Mouse (Mus musculus) subcutaneous adipose tissue, adult 2 months (tissue): ENCODE measurements around the gene Actrt3. TPM values are rescaled to one million over a fixed set of nuclear protein-coding genes. Genes with fewer than 3 reads are reported as not detected.

Experiments
- polyA plus RNA-seq: library from polyadenylated mRNA; depleted of rRNA; stranded (reverse); fragments of >200 nt; gene quantifications from 2 replicates; pipeline ENCODE4 v1.2.3, GENCODE M21; 2012; ENCODE audit warnings: low replicate concordance; rRNA removed

Actrt3 gene
- not detected in 2 replicates for polyA plus RNA-seq

DNA sequence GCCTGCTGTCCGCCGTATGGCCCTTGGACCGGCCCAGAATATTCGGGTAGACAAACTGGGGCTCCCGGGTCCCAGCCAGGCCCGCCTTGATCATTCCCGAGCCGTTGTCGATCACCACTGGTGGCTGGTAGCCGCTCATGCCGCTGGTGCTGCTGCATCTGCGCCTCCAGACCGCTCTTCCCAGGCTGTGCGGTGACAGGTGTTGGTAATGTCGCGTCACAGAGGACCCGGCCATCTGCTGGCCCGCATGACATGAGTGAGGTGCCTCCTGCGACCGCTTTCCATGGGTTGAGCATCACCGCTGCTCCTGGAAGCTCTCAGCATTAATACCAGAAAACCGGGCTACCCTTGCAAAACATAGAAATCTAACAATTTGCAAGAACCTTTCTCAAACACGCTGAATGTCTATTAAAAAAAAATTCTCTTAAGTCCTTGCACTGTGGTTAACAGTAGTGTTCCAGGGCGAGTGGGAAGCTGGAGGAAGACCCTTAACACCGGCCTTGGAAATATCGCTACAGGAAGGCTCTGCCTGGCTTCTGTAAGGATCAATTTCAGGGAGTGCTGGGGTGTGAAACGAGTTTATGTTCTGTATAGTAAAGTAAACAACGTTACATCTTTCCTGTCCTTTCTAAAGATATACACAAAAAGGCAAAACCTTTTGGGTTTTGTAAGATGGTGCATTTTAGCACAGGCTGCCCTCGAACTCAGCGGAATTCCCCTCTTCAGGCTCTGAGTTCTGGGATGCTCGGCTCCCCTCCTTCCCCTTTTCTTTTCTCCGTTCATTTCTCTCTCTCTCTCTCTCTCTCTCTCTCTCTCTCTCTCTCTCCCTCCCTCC, at the start of gene Actrt3:
Actrt3 (minus strand) TSS at position 229 of the 835 bp plus-strand sequence.

DNA sequence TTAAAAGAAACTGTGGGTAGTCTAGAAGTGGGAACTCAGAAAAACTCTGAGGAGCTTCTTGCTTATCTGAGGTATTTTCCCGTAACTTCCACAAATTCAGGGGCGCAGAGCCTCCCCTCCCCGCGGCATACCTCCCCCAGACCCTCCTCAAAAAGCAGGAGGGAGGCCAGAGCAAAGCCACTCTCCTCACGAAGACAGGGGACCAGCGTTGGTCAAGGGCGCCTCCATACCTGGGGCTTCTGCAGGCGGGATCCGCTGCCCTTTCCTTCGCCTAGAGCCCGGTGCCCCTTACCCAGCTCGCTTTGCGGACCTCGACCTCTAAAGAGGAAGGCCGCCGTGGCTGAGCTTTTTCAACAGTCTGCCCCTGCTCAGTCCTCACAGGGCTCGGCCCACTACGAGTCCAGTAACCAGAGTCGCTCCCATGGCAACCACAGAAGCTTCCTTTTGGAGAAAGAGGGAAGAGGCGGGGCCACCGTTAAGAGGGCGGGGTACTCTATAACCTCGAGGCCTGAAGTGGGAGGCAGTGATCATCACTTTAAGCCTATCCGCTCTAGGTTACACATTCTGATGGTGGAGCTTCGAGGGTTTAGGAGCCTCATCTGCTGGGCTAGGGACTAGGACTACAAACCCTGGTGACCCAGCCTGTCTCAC, 47.8 kb upstream of the Actrt3 start, which contains the start of gene Lrrc34:
Lrrc34 (minus strand) TSS at position 430 of the 651 bp plus-strand sequence.

DNA sequence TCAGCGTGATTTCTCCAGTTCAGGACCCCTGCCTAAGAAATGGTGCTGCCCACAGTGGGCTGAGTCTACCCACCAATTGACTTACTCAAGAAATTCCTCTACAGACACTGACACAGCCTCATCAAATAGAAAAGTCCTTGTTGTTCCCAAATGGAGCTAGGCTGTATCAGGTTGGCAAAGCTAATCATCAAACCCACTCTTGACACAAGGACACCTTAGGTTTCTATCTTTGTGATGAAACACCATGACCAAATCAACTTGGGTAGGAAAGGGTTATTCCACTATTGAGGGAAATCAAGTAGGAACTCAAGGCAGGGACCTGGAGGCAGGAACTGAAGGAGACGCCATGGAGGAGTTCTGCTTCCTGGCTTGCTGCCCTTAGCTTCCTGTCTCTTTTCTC, 44.5 kb upstream of the Actrt3 start, which contains the start of gene Lrriq4:
Lrriq4 (plus strand) TSS at position 301 of the 400 bp plus-strand sequence.

GRCm38 (mm10) chr3:30602065-30602739, 2.5 kb upstream of the Actrt3 start, which contains the start of gene Mynn:
TSS of gene Mynn (plus strand) at chr3:30602065.

DNA sequence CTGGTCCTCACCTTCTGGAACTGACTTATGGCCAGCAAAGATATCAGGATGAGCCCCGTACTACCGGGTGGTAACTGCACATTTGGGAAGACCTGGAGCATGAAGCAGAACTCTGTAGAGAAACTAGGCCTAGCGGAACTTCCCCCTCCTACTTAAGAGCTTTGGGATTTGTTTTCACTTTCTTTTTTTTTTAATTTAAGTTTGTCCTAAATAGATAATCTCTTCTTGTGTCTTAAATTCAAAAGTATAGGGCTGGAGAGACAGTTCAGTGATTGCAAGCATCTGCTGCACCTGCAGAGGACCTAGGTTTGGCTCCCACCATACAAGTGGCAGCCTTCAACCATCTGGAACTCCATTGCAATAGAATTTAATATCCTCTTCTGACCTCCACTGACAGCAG, 51.8 kb downstream of the Actrt3 start, which contains the start of gene Mecom:
Mecom (minus strand) TSS at position 101 of the 400 bp plus-strand sequence.

Other genes with a start within 250 kb of the Actrt3 start
- gene Mecom, start 51.9 kb downstream of the Actrt3 start, polyA plus RNA-seq = 9.3 and 28.9 TPM in 2 replicates
- gene Mynn, start 2.1 kb upstream of the Actrt3 start, polyA plus RNA-seq = 5.6 and 13.6 TPM in 2 replicates
- gene Lrriq4, start 44.6 kb upstream of the Actrt3 start, polyA plus RNA-seq = not detected in 2 replicates
- gene Lrrc34, start 47.9 kb upstream of the Actrt3 start, polyA plus RNA-seq = 0.14 TPM in 1 of 2 replicates, not detected in the other
- 14.7 TPM in 1 of 2 replicates, not detected in the other for gene Lrrc31, start 99.9 kb upstream of the Actrt3 start, polyA plus RNA-seq
- gene Samd7, start 146.4 kb upstream of the Actrt3 start, polyA plus RNA-seq = not detected in 2 replicates
- 20.2 and 20.5 TPM in 2 replicates for gene Sec62, start 192.9 kb upstream of the Actrt3 start, polyA plus RNA-seq